Mouse (Mus musculus): ENCODE results near the gene Gm16181. TPM values are rescaled to one million over a fixed set of nuclear protein-coding genes. Genes with fewer than 3 reads are reported as not detected.
A peak's percentile ranks its signal among the peaks of the same experiment; 100 is the strongest.

Gene Gm16181
- polyA plus RNA-seq, 1 experiment, result 1.2 TPM

- WGBS, result 3% methylated on average over 17 of the region's 18 CpGs
These were observed 34.7 kb upstream of the Gm16181 start for GRCm38 (mm10) chr17:35185639-35186611.

GRCm38 (mm10) chr17:35186681-35187080 lies 34.0 kb upstream of the Gm16181 start:
- Histone ChIP-seq H3K4me3 (replicated peaks; ENCODE audit: extremely low read depth, low read depth, low read length) (peak overlapping the region; percentile 12), H3K4me1 (ENCODE audit: control insufficient read depth, insufficient read depth, low read length) (peaks cover 2% of the 10 kb centered on the region; the same call in 1 of the 2 replicates)
- TF ChIP-seq CTCF (IDR thresholded peaks at IDR 0.05; ENCODE audit: insufficient read depth, low read length) (no peak), POLR2A (IDR thresholded peaks at IDR 0.05; ENCODE audit: borderline replicate concordance, extremely low read depth, low read depth, low read length) (peak; percentile 31; the same call in 1 of the 2 replicates)
- no peak for DNase-seq
- 2% methylated on average over 4 of the region's 4 CpGs for WGBS

More at GRCm38 (mm10) chr17:35185639-35186611, 34.7 kb upstream of the Gm16181 start:
- Histone ChIP-seq H3K4me1 (ENCODE audit: control insufficient read depth, insufficient read depth, low read length) (peaks cover 2% of the 10 kb centered on the region; the same call in 1 of the 2 replicates), H3K4me3 (replicated peaks; ENCODE audit: extremely low read depth, low read depth, low read length) (peak overlapping the region; percentile 38)
- TF ChIP-seq POLR2A (IDR thresholded peaks at IDR 0.05; ENCODE audit: borderline replicate concordance, extremely low read depth, low read depth, low read length), result peak; percentile 42; the same call in 1 of the 2 replicates
- no peak for TF ChIP-seq CTCF (IDR thresholded peaks at IDR 0.05; ENCODE audit: insufficient read depth, low read length)
- peak; percentile 76 for DNase-seq

- H3K4me3 ChIP-seq (replicated peaks; ENCODE audit: extremely low read depth, low read depth, low read length), result no peak overlapping the region
- WGBS, result 59% methylated on average over 4 of the region's 4 CpGs
- DNase-seq, result no peak
- no peak for TF ChIP-seq CTCF (IDR thresholded peaks at IDR 0.05; ENCODE audit: insufficient read depth, low read length)
- TF ChIP-seq POLR2A (IDR thresholded peaks at IDR 0.05; ENCODE audit: borderline replicate concordance, extremely low read depth, low read depth, low read length), result no peak
- peaks cover 2% of the 10 kb centered on the region; the same call in 1 of the 2 replicates for H3K4me1 ChIP-seq (ENCODE audit: control insufficient read depth, insufficient read depth, low read length)
These were observed 33.3 kb upstream of the Gm16181 start for GRCm38 (mm10) chr17:35187345-35187744.

DNA sequence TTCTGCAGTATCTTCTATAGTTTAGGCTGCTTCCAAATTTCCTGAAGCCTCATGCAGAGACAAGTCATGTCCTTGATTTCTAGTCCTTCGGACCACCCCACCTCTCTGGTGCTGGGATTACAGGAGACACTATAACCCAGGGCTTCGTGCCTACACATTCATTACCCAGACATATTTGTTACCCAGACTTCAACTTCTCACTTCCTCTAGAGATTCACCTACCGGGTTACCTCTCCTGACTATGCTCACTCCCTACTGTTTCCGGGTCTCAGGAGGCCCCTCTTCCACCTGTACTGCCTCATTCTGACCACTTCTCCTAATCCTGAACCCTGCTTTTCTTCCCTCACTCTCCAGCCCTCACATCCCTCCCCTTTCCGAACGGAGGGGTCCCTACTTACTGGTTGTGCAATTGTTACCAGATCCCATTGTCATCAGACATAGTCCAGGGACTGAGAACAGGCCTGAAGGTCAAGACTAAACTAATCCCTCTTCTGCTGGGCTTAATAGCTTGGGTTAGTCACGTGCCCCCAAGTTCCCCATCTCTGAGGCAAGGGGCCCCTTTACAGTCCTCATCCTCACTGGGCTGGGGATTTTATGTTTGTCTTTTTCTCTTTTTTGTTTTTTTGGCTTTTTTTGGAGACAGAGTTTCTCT lies 32.5 kb upstream of the Gm16181 start, which contains the start of gene Lst1:
TSS of gene Lst1 (minus strand) at position 481 of the 652 bp plus-strand sequence.
- TF ChIP-seq POLR2A (IDR thresholded peaks at IDR 0.05; ENCODE audit: borderline replicate concordance, extremely low read depth, low read depth, low read length), result no peak
- H3K4me1 ChIP-seq (ENCODE audit: control insufficient read depth, insufficient read depth, low read length), result peaks cover 2% of the 10 kb centered on the region; the same call in 1 of the 2 replicates
- H3K4me3 ChIP-seq (replicated peaks; ENCODE audit: extremely low read depth, low read depth, low read length), result peak within 1 kb of the TSS; percentile 2
- no peak for DNase-seq
- 71% methylated on average over 7 of the region's 7 CpGs for WGBS

DNA sequence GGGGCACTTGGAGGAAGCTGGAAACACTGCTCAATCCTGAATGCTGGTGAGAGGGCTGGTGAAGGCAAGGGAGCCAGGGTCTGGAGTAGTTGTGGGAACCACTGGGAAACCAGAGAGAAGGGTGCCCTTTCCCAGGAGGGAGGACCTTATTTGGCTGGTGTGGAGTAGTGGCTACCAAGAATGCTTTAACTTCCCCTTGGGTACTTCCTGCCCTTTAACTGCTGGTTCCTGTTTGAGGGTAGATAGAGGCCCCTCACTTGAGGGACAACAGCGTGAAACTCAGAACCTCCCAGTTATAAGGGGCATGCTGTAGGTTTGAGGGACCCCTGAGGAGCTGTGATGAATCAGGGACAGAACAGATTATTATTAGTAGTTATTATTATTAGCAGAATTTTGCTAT lies 31.4 kb upstream of the Gm16181 start:
- Histone ChIP-seq H3K4me3 (replicated peaks; ENCODE audit: extremely low read depth, low read depth, low read length) (no peak overlapping the region), H3K4me1 (ENCODE audit: control insufficient read depth, insufficient read depth, low read length) (peaks cover 2% of the 10 kb centered on the region; the same call in 1 of the 2 replicates)
- TF ChIP-seq POLR2A (IDR thresholded peaks at IDR 0.05; ENCODE audit: borderline replicate concordance, extremely low read depth, low read depth, low read length) (no peak), CTCF (IDR thresholded peaks at IDR 0.05; ENCODE audit: insufficient read depth, low read length) (no peak)
- DNase-seq, result no peak
- WGBS, result 22% methylated on average over 1 of the region's 1 CpGs

DNA sequence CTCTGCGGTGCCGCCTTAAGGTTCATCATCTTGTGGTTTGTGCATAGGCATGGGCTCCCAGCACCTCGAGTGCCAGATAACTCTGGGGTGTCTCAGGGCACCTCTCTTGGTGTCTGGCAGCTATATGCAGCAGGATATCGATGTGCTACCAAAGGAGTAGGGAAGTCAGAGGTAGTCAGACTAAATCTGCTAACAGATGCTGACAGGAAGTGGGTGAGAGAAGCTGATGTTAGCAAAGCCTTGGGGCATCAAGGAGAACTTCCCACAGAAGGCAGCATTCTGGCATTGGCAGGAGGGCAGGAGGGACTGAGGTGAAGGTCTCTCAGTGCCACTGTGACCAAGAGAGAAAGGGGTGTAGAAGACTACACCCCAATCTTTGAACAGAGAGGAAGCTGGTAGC lies 30.5 kb upstream of the Gm16181 start:
- no peak overlapping the region for H3K4me3 ChIP-seq (replicated peaks; ENCODE audit: extremely low read depth, low read depth, low read length)
- H3K4me1 ChIP-seq (ENCODE audit: control insufficient read depth, insufficient read depth, low read length), result peaks cover 2% of the 10 kb centered on the region; the same call in 1 of the 2 replicates
- DNase-seq, result no peak
- no peak for TF ChIP-seq CTCF (IDR thresholded peaks at IDR 0.05; ENCODE audit: insufficient read depth, low read length)
- TF ChIP-seq POLR2A (IDR thresholded peaks at IDR 0.05; ENCODE audit: borderline replicate concordance, extremely low read depth, low read depth, low read length), result no peak
- 61% methylated on average over 4 of the region's 4 CpGs for WGBS

GRCm38 (mm10) chr17:35191723-35192122 lies 28.9 kb upstream of the Gm16181 start:
- WGBS, result 76% methylated on average over 2 of the region's 2 CpGs
- no peak for DNase-seq
- TF ChIP-seq CTCF (IDR thresholded peaks at IDR 0.05; ENCODE audit: insufficient read depth, low read length) (0 out of 2 replicates have a peak, but pooled peaks have one; percentile 10), POLR2A (IDR thresholded peaks at IDR 0.05; ENCODE audit: borderline replicate concordance, extremely low read depth, low read depth, low read length) (no peak)
- Histone ChIP-seq H3K4me1 (ENCODE audit: control insufficient read depth, insufficient read depth, low read length) (peaks cover 6% of the 10 kb centered on the region), H3K4me3 (replicated peaks; ENCODE audit: extremely low read depth, low read depth, low read length) (no peak overlapping the region)

GRCm38 (mm10) chr17:35192924-35193323 lies 27.7 kb upstream of the Gm16181 start:
- WGBS, result 80% methylated on average over 5 of the region's 5 CpGs

More at GRCm38 (mm10) chr17:35192924-35193323, 27.7 kb upstream of the Gm16181 start:
- no peak overlapping the region for H3K4me3 ChIP-seq (replicated peaks; ENCODE audit: extremely low read depth, low read depth, low read length)
- no peak for TF ChIP-seq CTCF (IDR thresholded peaks at IDR 0.05; ENCODE audit: insufficient read depth, low read length)
- TF ChIP-seq POLR2A (IDR thresholded peaks at IDR 0.05; ENCODE audit: borderline replicate concordance, extremely low read depth, low read depth, low read length), result no peak
- peaks cover 6% of the 10 kb centered on the region for H3K4me1 ChIP-seq (ENCODE audit: control insufficient read depth, insufficient read depth, low read length)
- no peak for DNase-seq

Data from lung, adult 2 months (tissue).